Mouse (Mus musculus) thymus, adult 2 months (tissue): Measurements from ENCODE around the gene Tppp3. TPM values are rescaled to one million over a fixed set of nuclear protein-coding genes. Genes with fewer than 3 reads are reported as not detected.

Source experiments
- DNase-seq: peaks from one replicate; pipeline ENCODE4 v3.0.0; 2021
- H3K27ac ChIP-seq: fragments of 200-500 bp; 2 replicates; pipeline ENCODE4 v1.5.1; 2012; ENCODE audit warnings: low read length, control low read depth; ENCODE audit not compliant: control insufficient read depth, insufficient read depth
- H3K27me3 ChIP-seq: fragments of 200-500 bp; 2 replicates; pipeline ENCODE4 v1.6.1; 2012; ENCODE audit warnings: mild to moderate bottlenecking, low read length, moderate library complexity, mixed read lengths; ENCODE audit not compliant: control insufficient read depth, insufficient read depth
- H3K36me3 ChIP-seq: fragments of 200-500 bp; 2 replicates; pipeline ENCODE4 v1.6.1; 2012; ENCODE audit warnings: mild to moderate bottlenecking, low read length, moderate library complexity; ENCODE audit not compliant: control insufficient read depth, insufficient read depth
- H3K4me1 ChIP-seq: fragments of 200-500 bp; replicated peaks from 2 replicates; pipeline ENCODE4 v1.6.1; 2012; ENCODE audit warnings: low read length; ENCODE audit not compliant: control insufficient read depth, insufficient read depth
- H3K4me3 ChIP-seq: fragments of 200-500 bp; 2 replicates; pipeline ENCODE4 v1.5.1; 2012; ENCODE audit warnings: mild to moderate bottlenecking, low read length, control low read depth, moderate library complexity; ENCODE audit not compliant: control insufficient read depth, insufficient read depth
- CTCF ChIP-seq: fragments of 200-500 bp; IDR thresholded peaks from 2 replicates; pipeline ENCODE4 v1.5.1; 2012; ENCODE audit warnings: mild to moderate bottlenecking, control low read depth, low read length, moderate library complexity, borderline replicate concordance; ENCODE audit not compliant: control insufficient read depth, poor library complexity, insufficient read depth; ENCODE audit errors: extremely low read depth
- POLR2A ChIP-seq: fragments of 200-500 bp; IDR thresholded peaks from 2 replicates; pipeline ENCODE4 v1.6.1; 2012; ENCODE audit warnings: mild to moderate bottlenecking, low read length, control low read depth, moderate library complexity; ENCODE audit not compliant: control insufficient read depth, poor library complexity, insufficient read depth; ENCODE audit errors: extremely low read depth
- WGBS: fragments of 180-500 bp; shearing (Covaris S2); methylation state at CpG from one replicate; pipeline ENCODE4 v1.1.7; 2018; 5-methylcytosine and 5-hydroxymethylcytosine counted together
- polyA plus RNA-seq: library from polyadenylated mRNA; depleted of rRNA; stranded (reverse); fragments of >200 nt; gene quantifications from 2 replicates; pipeline ENCODE4 v1.2.3, GENCODE M21; 2012; rRNA removed

Gene Tppp3
- 14.6 and 27.8 TPM in 2 replicates for polyA plus RNA-seq

GRCm38 (mm10) chr8:105471314-105472015, at the start of gene Tppp3:
TSS of gene Tppp3 (minus strand) at chr8:105471526.
- H3K4me1 ChIP-seq = 0 out of 2 replicates have a peak, but pooled peaks cover 9% of the 10 kb centered on the region
- peak; percentile 6 for DNase-seq
- H3K4me3 ChIP-seq = no peak within 1 kb of the TSS

GRCm38 (mm10) chr8:105521061-105521460, 49.7 kb upstream of the Tppp3 start:
- Histone ChIP-seq H3K4me3 (no peak overlapping the region), H3K27ac (no peak overlapping the region), H3K36me3 (no peaks in the 10 kb centered on the region; the same call in 1 of the 2 replicates), H3K4me1 (peaks cover 10% of the 10 kb centered on the region; the same call in 1 of the 2 replicates), H3K27me3 (peaks cover 3% of the 10 kb centered on the region; the same call in 1 of the 2 replicates)
- WGBS = 83% methylated on average over 3 of the region's 3 CpGs
- DNase-seq = no peak
- TF ChIP-seq CTCF (no peak), POLR2A (no peak)

More at GRCm38 (mm10) chr8:105471314-105472015, at the start of gene Tppp3:
- no peaks in the 10 kb centered on the region for H3K36me3 ChIP-seq
- TF ChIP-seq CTCF = no peak
- 0 out of 2 replicates have a peak, but pooled peaks have one; percentile 31 for TF ChIP-seq POLR2A
- 21% methylated on average over 25 of the region's 25 CpGs for WGBS
- no peak within 1 kb of the TSS for H3K27ac ChIP-seq
- no peaks in the 10 kb centered on the region for H3K27me3 ChIP-seq

- DNase-seq = no peak
- no peak for TF ChIP-seq CTCF
- Histone ChIP-seq H3K4me3 (no peak overlapping the region), H3K36me3 (no peaks in the 10 kb centered on the region; the same call in 1 of the 2 replicates), H3K27ac (no peak overlapping the region), H3K4me1 (peaks cover 10% of the 10 kb centered on the region; the same call in 1 of the 2 replicates), H3K27me3 (peaks cover 3% of the 10 kb centered on the region; the same call in 1 of the 2 replicates)
- 93% methylated on average over 5 of the region's 5 CpGs for WGBS
Observed at GRCm38 (mm10) chr8:105520521-105520920, 49.2 kb upstream of the Tppp3 start.

- 29% methylated on average over 2 of the region's 2 CpGs for whole genome bisulfite sequencing
- TF ChIP-seq POLR2A = no peak
- TF ChIP-seq CTCF = no peak
Observed at GRCm38 (mm10) chr8:105519591-105519990, 48.3 kb upstream of the Tppp3 start.

GRCm38 (mm10) chr8:105518436-105519313, 47.3 kb upstream of the Tppp3 start, which contains the start of gene Hsd11b2:
TSS of gene Hsd11b2 (plus strand) at chr8:105518755.
- Histone ChIP-seq H3K27me3 (peaks cover 3% of the 10 kb centered on the region; the same call in 1 of the 2 replicates), H3K4me3 (peak within 1 kb of the TSS; percentile 38), H3K36me3 (no peaks in the 10 kb centered on the region), H3K27ac (no peak within 1 kb of the TSS), H3K4me1 (peaks cover 10% of the 10 kb centered on the region; the same call in 1 of the 2 replicates)
- peak; percentile 35 for DNase-seq
- WGBS = 1% methylated on average over 66 of the region's 68 CpGs
- no peak for TF ChIP-seq CTCF

More at GRCm38 (mm10) chr8:105519591-105519990, 48.3 kb upstream of the Tppp3 start:
- Histone ChIP-seq H3K27ac (no peak overlapping the region), H3K27me3 (peaks cover 3% of the 10 kb centered on the region; the same call in 1 of the 2 replicates), H3K36me3 (no peaks in the 10 kb centered on the region), H3K4me1 (peaks cover 10% of the 10 kb centered on the region; the same call in 1 of the 2 replicates), H3K4me3 (no peak overlapping the region)
- DNase-seq = no peak

GRCm38 (mm10) chr8:105517346-105517745, 46.0 kb upstream of the Tppp3 start:
- Histone ChIP-seq H3K4me3 (no peak overlapping the region), H3K27me3 (peaks cover 3% of the 10 kb centered on the region; the same call in 1 of the 2 replicates), H3K4me1 (peaks cover 10% of the 10 kb centered on the region; the same call in 1 of the 2 replicates), H3K36me3 (no peaks in the 10 kb centered on the region), H3K27ac (no peak overlapping the region)
- no peak for TF ChIP-seq POLR2A
- no peak for TF ChIP-seq CTCF
- DNase-seq = no peak
- 72% methylated on average over 8 of the region's 8 CpGs for WGBS
